Comparison of ENCODE assay signal across 11 mouse cellular contexts in the genomic region with DNA sequence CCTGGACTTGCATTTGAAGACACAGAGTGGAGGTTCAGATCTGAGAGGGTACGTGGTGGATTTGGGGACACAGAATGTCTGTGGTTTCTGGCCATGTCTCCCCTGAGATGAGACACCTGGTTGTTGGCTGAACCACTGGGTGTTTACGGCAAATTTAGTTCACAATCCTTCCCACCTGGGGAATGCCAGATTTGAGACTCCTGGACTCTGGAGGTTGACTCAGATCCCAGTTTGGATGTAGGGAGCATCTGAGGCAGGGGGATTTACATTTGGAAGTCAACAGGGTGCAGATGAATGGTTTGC. TPM values are rescaled to one million over a fixed set of nuclear protein-coding genes. Genes with fewer than 3 reads are reported as not detected.
DNase-seq lines count a peak whose midpoint lies in the region; ATAC-seq and TF ChIP-seq lines count a peak whose summit lies in the region.
"Had no signal": no experiment of that assay in that cellular context is flagged by ENCODE, and none has a peak within 500 bp of the region (broad histone marks: within the 10 kb centered on the region; RNA-seq: fewer than 3 reads in every experiment).

No protein-coding gene starts in this region.

- no peak for DNase-seq in forebrain, embryonic 11.5 days (ENCODE audit: low spot score)
- DNase-seq in left cerebral cortex, postnatal 10 days (ENCODE audit: extremely low spot score in 1 of 2, low spot score in 2 of 2), result no peak
- DNase-seq in cerebellum, postnatal 4 days (ENCODE audit: low spot score in 2 of 2), result no peak
- DNase-seq in gastrocnemius, postnatal 4 days (ENCODE audit: low spot score in 2 of 2), result no peak
- DNase-seq: cerebellum, adult 11-12 months; lung, adult 18-20 months; thymus, adult 18-20 months had no signal

- no peak for ATAC-seq in megakaryocyte, adult 5-6 weeks (ENCODE audit: poor library complexity, severe bottlenecking)
- ATAC-seq in forebrain, embryonic 11.5 days (replicated peaks; ENCODE audit: low FRiP score), result no peak
- ATAC-seq in limb, embryonic 12.5 days (ENCODE audit: insufficient number of reproducible peaks, insufficient read depth, low FRiP score, low TSS enrichment, low read depth), result no peak

- H3K27ac ChIP-seq in forebrain, embryonic 11.5 days (ENCODE audit: low read depth, low read length), result no peak overlapping the region
- H3K27ac ChIP-seq in limb, embryonic 12.5 days, result 0 out of 2 replicates have a peak overlapping the region, but pooled peaks have one; percentile 74
- peak overlapping the region; percentile 2; the same call in 1 of the 2 replicates for H3K27ac ChIP-seq in small intestine, adult 2 months (ENCODE audit: insufficient read depth, low read depth, low read length)

- H3K9me3 ChIP-seq in megakaryocyte, embryonic 14.5 days, result no peaks in the 10 kb centered on the region
- no peaks in the 10 kb centered on the region for H3K9me3 ChIP-seq in forebrain, embryonic 11.5 days (ENCODE audit: control insufficient read depth, low read length)
- H3K9me3 ChIP-seq in limb, embryonic 12.5 days, result no peaks in the 10 kb centered on the region

- H3K4me1 ChIP-seq in megakaryocyte, embryonic 14.5 days, result peaks cover 87% of the 10 kb centered on the region
- H3K4me1 ChIP-seq in forebrain, embryonic 11.5 days (replicated peaks; ENCODE audit: control insufficient read depth, insufficient read depth, low read length), result peaks cover 17% of the 10 kb centered on the region
- peaks cover 25% of the 10 kb centered on the region for H3K4me1 ChIP-seq in limb, embryonic 12.5 days (replicated peaks)
- H3K4me1 ChIP-seq in small intestine, adult 2 months (ENCODE audit: control insufficient read depth, insufficient read depth, insufficient read length, low read length), result peaks cover 21% of the 10 kb centered on the region; the same call in 1 of the 2 replicates

- peaks cover 44% of the 10 kb centered on the region for H3K36me3 ChIP-seq in megakaryocyte, embryonic 14.5 days (replicated peaks; ENCODE audit: low read length)
- H3K36me3 ChIP-seq in forebrain, embryonic 11.5 days (ENCODE audit: control insufficient read depth, insufficient read depth, low read length), result peaks cover 9% of the 10 kb centered on the region; the same call in 1 of the 2 replicates
- peaks cover 41% of the 10 kb centered on the region for H3K36me3 ChIP-seq in limb, embryonic 12.5 days
- peaks cover 7% of the 10 kb centered on the region for H3K36me3 ChIP-seq in small intestine, adult 2 months (ENCODE audit: control insufficient read depth, insufficient read depth, low read length)

- intact Hi-C loops in left cerebral cortex, postnatal 10 days (cut with DNase I), result no loop called here

- 56% methylated on average over 2 of the region's 2 CpGs for WGBS in forebrain, embryonic 11.5 days
- WGBS in limb, embryonic 12.5 days, result 61% methylated on average over 2 of the region's 2 CpGs
- WGBS in small intestine, adult 2 months, result 18% methylated on average over 2 of the region's 2 CpGs

- no peak for TF ChIP-seq CTCF in small intestine, adult 2 months (IDR thresholded peaks at IDR 0.05; ENCODE audit: extremely low read depth, insufficient read length, insufficient replicate concordance, low read depth, low read length)

- H3K9ac ChIP-seq in forebrain, embryonic 11.5 days (ENCODE audit: low read length), result peak overlapping the region; percentile 94
- peak overlapping the region; percentile 90 for H3K9ac ChIP-seq in limb, embryonic 12.5 days (replicated peaks)

- peak overlapping the region; percentile 95 for H3K4me3 ChIP-seq in megakaryocyte, embryonic 14.5 days (replicated peaks)
- H3K4me3 ChIP-seq in forebrain, embryonic 11.5 days (ENCODE audit: low read depth, low read length), result peak overlapping the region; percentile 89
- peak overlapping the region; percentile 84 for H3K4me3 ChIP-seq in limb, embryonic 12.5 days (replicated peaks)
- H3K4me3 ChIP-seq in small intestine, adult 2 months (ENCODE audit: low read depth, low read length), result peak overlapping the region; percentile 86

- TF ChIP-seq POLR2A in small intestine, adult 2 months (IDR thresholded peaks at IDR 0.05; ENCODE audit: low read depth, low read length), result no peak

- no peaks in the 10 kb centered on the region for H3K27me3 ChIP-seq in megakaryocyte, embryonic 14.5 days (replicated peaks)
- H3K27me3 ChIP-seq in forebrain, embryonic 11.5 days (ENCODE audit: control insufficient read depth, insufficient read depth, low read length), result no peaks in the 10 kb centered on the region
- no peaks in the 10 kb centered on the region for H3K27me3 ChIP-seq in limb, embryonic 12.5 days
- no peaks in the 10 kb centered on the region for H3K27me3 ChIP-seq in small intestine, adult 2 months (ENCODE audit: control insufficient read depth, insufficient read depth, low read length)

- H3K4me2 ChIP-seq in forebrain, embryonic 11.5 days (ENCODE audit: low read depth, low read length, severe bottlenecking), result peak overlapping the region; percentile 88
- peak overlapping the region; percentile 90 for H3K4me2 ChIP-seq in limb, embryonic 12.5 days

RNA-seq across cellular contexts. Expression of gene Fzr1, which starts 1.0 kb away (rescaled TPM):
- 71.2 and 72.9 TPM in 2 replicates for polyA plus RNA-seq in megakaryocyte, embryonic 14.5 days (2012; ENCODE audit: insufficient read depth, low replicate concordance)
- total RNA-seq in megakaryocyte, adult 5-6 weeks (2015), result 22.7 and 23.8 TPM in 2 replicates
- total RNA-seq in megakaryocyte, adult 5-6 weeks (2017), result 20.9 and 24.0 TPM in 2 replicates
- 132 and 144 TPM in 2 replicates for polyA plus RNA-seq in forebrain, embryonic 11.5 days (2014; fragmentation: Nextera tagmentation; extraction: Ambion mirVana)
- polyA plus RNA-seq in limb, embryonic 12.5 days (2016; fragmentation: Nextera tagmentation; extraction: Ambion mirVana), result 136 and 137 TPM in 2 replicates
- 70.5 and 132 TPM in 2 replicates for polyA plus RNA-seq in small intestine, adult 2 months (2012; rRNA removed)
- total RNA-seq in left cerebral cortex, postnatal 10 days (2021), result 10 to 100 TPM; 85.7 to 94.7 TPM
- total RNA-seq in gastrocnemius, postnatal 4 days (2021), result 10 to 100 TPM; 32.2 to 33.5 TPM

RNA-seq across cellular contexts. Expression of gene Dohh, which starts 6.9 kb away (rescaled TPM):
- 80.4 and 114 TPM in 2 replicates for polyA plus RNA-seq in megakaryocyte, embryonic 14.5 days (2012; ENCODE audit: insufficient read depth, low replicate concordance)
- 5.4 and 5.7 TPM in 2 replicates for total RNA-seq in megakaryocyte, adult 5-6 weeks (2015)
- 21.9 and 42.4 TPM in 2 replicates for total RNA-seq in megakaryocyte, adult 5-6 weeks (2017)
- 61.0 and 66.3 TPM in 2 replicates for polyA plus RNA-seq in forebrain, embryonic 11.5 days (2014; fragmentation: Nextera tagmentation; extraction: Ambion mirVana)
- 71.9 and 74.6 TPM in 2 replicates for polyA plus RNA-seq in limb, embryonic 12.5 days (2016; fragmentation: Nextera tagmentation; extraction: Ambion mirVana)
- 86.8 and 113 TPM in 2 replicates for polyA plus RNA-seq in small intestine, adult 2 months (2012; rRNA removed)
- total RNA-seq in left cerebral cortex, postnatal 10 days (2021), result 10 to 100 TPM; 79.3 to 83.5 TPM
- 10 to 100 TPM; 48.1 to 48.5 TPM for total RNA-seq in gastrocnemius, postnatal 4 days (2021)

RNA-seq across cellular contexts. Expression of gene Gm48551, which starts 7.0 kb away (rescaled TPM):
- polyA plus RNA-seq in megakaryocyte, embryonic 14.5 days (2012; ENCODE audit: insufficient read depth, low replicate concordance), result 0.89 TPM in 1 of 2 replicates, not detected in the other
- 0.83 and 2.9 TPM in 2 replicates for total RNA-seq in megakaryocyte, adult 5-6 weeks (2015)
- 0.33 TPM in 1 of 2 replicates, not detected in the other for total RNA-seq in megakaryocyte, adult 5-6 weeks (2017)
- polyA plus RNA-seq in forebrain, embryonic 11.5 days (2014; fragmentation: Nextera tagmentation; extraction: Ambion mirVana), result 3.0 and 3.5 TPM in 2 replicates
- polyA plus RNA-seq in limb, embryonic 12.5 days (2016; fragmentation: Nextera tagmentation; extraction: Ambion mirVana), result 3.3 and 3.8 TPM in 2 replicates
- polyA plus RNA-seq in small intestine, adult 2 months (2012; rRNA removed), result 1.8 and 4.8 TPM in 2 replicates
- 1 to 10 TPM; 3.4 to 5.0 TPM for total RNA-seq in left cerebral cortex, postnatal 10 days (2021)
- 1 to 10 TPM in 1 of 2 experiments, under 1 TPM in 1; 0.70 to 1.5 TPM for total RNA-seq in gastrocnemius, postnatal 4 days (2021)

RNA-seq across cellular contexts. Expression of gene Gm48552, which starts 11.5 kb away (rescaled TPM):
- polyA plus RNA-seq in megakaryocyte, embryonic 14.5 days (2012; ENCODE audit: insufficient read depth, low replicate concordance), result 8.4 TPM in 1 of 2 replicates, not detected in the other
- not detected in 2 replicates for total RNA-seq in megakaryocyte, adult 5-6 weeks (2015)
- total RNA-seq in megakaryocyte, adult 5-6 weeks (2017), result 0.26 and 1.4 TPM in 2 replicates
- polyA plus RNA-seq in forebrain, embryonic 11.5 days (2014; fragmentation: Nextera tagmentation; extraction: Ambion mirVana), result 1.1 and 3.0 TPM in 2 replicates
- 1.1 and 3.1 TPM in 2 replicates for polyA plus RNA-seq in limb, embryonic 12.5 days (2016; fragmentation: Nextera tagmentation; extraction: Ambion mirVana)
- 2.9 and 5.0 TPM in 2 replicates for polyA plus RNA-seq in small intestine, adult 2 months (2012; rRNA removed)
- 1 to 10 TPM; 2.5 to 3.5 TPM for total RNA-seq in left cerebral cortex, postnatal 10 days (2021)
- total RNA-seq in gastrocnemius, postnatal 4 days (2021), result 1 to 10 TPM; 1.3 to 2.0 TPM

RNA-seq across cellular contexts. Expression of gene 4930404N11Rik, which starts 11.7 kb away (rescaled TPM):
- 30.6 and 109 TPM in 2 replicates for polyA plus RNA-seq in megakaryocyte, embryonic 14.5 days (2012; ENCODE audit: insufficient read depth, low replicate concordance)
- 0.49 and 1.3 TPM in 2 replicates for total RNA-seq in megakaryocyte, adult 5-6 weeks (2015)
- 0.37 and 0.49 TPM in 2 replicates for total RNA-seq in megakaryocyte, adult 5-6 weeks (2017)
- 0.15 and 0.40 TPM in 2 replicates for polyA plus RNA-seq in forebrain, embryonic 11.5 days (2014; fragmentation: Nextera tagmentation; extraction: Ambion mirVana)
- 0.76 and 0.79 TPM in 2 replicates for polyA plus RNA-seq in limb, embryonic 12.5 days (2016; fragmentation: Nextera tagmentation; extraction: Ambion mirVana)
- polyA plus RNA-seq in small intestine, adult 2 months (2012; rRNA removed), result 7.4 and 20.5 TPM in 2 replicates
- total RNA-seq in left cerebral cortex, postnatal 10 days (2021), result 1 to 10 TPM; 1.2 to 1.7 TPM
- total RNA-seq in gastrocnemius, postnatal 4 days (2021), result 1 to 10 TPM; 1.7 to 1.8 TPM
